Mouse (Mus musculus) granulocyte monocyte progenitor cell, adult 5-6 weeks (primary cell): ENCODE results near the gene Rps15. TPM values are rescaled to one million over a fixed set of nuclear protein-coding genes. Genes with fewer than 3 reads are reported as not detected.
"Not testable (repeated sequence)": the region's sequence is repeated elsewhere in the genome, so short reads cannot be mapped to it uniquely, and the experiment has no call there.

Source experiments
- ATAC-seq: replicated peaks from 2 replicates; pipeline ENCODE4 v1.8.0; 2016; ENCODE audit warnings: mild to moderate bottlenecking, moderate TSS enrichment, inconsistent platforms; ENCODE audit not compliant: poor library complexity, severe bottlenecking
- total RNA-seq, 2 experiments: library from RNA; stranded (forward) in 1 of 2; stranded (reverse) in 1 of 2; fragments of 200-712, 200-1000 nt in 1 of 2; fragments of >200 nt in 1 of 2; fragmentation: Nextera tagmentation in 1 of 2; gene quantifications; 2 replicates each; pipeline ENCODE4 v1.2.3; 2014 to 2017

Gene Rps15
- 3,725 and 3,829 TPM in 2 replicates for total RNA-seq (2014; fragmentation: Nextera tagmentation)
- 2,646 and 2,810 TPM in 2 replicates for total RNA-seq (2017)

GRCm38 (mm10) chr10:80292251-80293146, at the start of gene Rps15:
Gene Rps15 (plus strand): TSS chr10:80292453.
- peak; percentile 90 for ATAC-seq

- no peak for ATAC-seq
Observed at GRCm38 (mm10) chr10:80242607-80243006, 49.6 kb upstream of the Rps15 start.

GRCm38 (mm10) chr10:80244791-80245399, 47.4 kb upstream of the Rps15 start:
- no peak for ATAC-seq

GRCm38 (mm10) chr10:80245600-80245999, 46.7 kb upstream of the Rps15 start:
- ATAC-seq: peak; percentile 16; the same call in 1 of the 2 replicates

DNA sequence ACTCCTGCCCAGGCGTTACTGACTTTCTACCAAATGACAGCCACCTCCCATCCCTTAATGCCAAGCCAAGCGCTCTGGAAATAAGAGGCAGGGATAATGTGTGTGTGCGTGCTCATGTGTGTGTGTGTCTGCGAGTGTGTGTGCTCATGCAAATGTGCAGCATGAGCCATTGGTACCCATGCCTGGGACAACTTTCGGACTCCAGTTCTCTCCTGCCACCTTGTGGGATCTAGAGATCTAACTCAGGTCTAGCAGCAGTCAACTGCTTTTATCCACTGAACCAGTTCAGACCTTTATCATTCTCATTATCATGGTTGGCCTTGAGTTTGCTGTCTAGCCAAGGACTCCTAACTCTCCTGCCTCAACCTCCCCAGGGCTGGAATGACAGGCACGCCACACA, 44.4 kb upstream of the Rps15 start:
- ATAC-seq: no peak

GRCm38 (mm10) chr10:80248437-80248836, 43.8 kb upstream of the Rps15 start:
- ATAC-seq: not testable (repeated sequence)

- peak; percentile 75 for ATAC-seq
Observed at GRCm38 (mm10) chr10:80248971-80249640, 43.1 kb upstream of the Rps15 start, which contains the start of gene Ndufs7. Gene Ndufs7 (plus strand): TSS chr10:80249121.

DNA sequence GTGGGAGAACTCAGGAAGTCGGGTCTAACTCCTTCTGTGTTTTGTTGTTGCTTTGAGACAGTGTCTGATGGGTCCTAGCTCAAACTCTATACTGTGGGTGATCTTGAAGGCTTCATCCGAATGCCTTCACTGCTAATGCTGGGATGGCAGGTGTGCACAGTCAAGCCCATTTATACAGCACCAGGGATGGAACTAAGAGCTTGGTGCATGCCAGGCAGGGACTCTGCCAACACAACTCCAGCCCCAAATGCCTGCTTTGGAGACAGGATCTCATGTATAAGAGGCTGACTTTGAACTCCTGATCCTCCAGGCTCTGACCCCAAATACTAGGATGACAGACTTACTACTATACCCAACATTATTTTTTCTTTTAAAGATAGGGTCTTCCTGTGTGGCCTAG, 42.2 kb upstream of the Rps15 start:
- no peak for ATAC-seq

DNA sequence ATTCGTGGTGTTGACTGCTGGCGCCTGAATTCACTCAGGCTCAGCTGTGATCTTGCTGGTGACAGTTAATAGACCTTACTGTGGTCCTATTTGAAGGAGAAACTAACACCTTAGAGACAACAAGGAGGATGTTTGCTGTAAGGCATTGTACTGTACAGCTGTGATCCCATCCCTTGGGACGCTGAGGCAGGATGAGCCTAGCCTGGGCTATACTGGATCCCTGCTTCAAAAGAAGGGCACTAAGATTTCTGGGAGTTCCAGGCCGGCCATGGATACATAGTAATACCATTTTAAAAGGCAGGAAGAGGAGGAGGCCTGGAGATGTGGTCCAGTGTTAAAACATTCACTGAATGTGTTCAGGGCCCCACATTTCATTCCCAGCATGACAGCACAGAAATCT, 41.7 kb upstream of the Rps15 start:
- ATAC-seq: no peak

GRCm38 (mm10) chr10:80252011-80252410, 40.2 kb upstream of the Rps15 start:
- ATAC-seq: no peak

- ATAC-seq: no peak
Observed at GRCm38 (mm10) chr10:80252493-80253274, 39.6 kb upstream of the Rps15 start.

GRCm38 (mm10) chr10:80253551-80253950, 38.7 kb upstream of the Rps15 start:
- ATAC-seq: no peak

- ATAC-seq: no peak
Observed at GRCm38 (mm10) chr10:80254331-80255297, 37.6 kb upstream of the Rps15 start.

GRCm38 (mm10) chr10:80255881-80256535, 36.2 kb upstream of the Rps15 start:
- ATAC-seq: no peak

DNA sequence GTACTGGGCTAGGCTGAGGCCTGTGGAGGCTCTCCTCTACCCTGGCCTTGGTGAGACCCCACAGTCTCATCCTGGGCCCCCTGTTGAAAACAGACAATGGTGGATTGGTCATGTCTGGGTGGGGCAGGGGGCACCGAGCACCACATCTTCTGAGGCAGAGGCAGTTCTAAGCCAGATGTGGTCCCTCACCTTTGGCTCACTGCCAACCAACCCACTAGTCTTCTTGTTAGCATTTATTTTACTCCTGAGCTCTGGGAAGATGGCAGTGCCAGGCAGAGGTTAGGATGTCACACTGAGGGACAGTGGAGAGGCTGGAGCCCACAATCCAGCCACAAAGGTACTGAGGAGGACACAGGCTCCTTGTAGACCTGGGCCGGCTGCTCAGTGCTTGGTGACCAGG, 34.3 kb upstream of the Rps15 start:
- ATAC-seq: no peak

DNA sequence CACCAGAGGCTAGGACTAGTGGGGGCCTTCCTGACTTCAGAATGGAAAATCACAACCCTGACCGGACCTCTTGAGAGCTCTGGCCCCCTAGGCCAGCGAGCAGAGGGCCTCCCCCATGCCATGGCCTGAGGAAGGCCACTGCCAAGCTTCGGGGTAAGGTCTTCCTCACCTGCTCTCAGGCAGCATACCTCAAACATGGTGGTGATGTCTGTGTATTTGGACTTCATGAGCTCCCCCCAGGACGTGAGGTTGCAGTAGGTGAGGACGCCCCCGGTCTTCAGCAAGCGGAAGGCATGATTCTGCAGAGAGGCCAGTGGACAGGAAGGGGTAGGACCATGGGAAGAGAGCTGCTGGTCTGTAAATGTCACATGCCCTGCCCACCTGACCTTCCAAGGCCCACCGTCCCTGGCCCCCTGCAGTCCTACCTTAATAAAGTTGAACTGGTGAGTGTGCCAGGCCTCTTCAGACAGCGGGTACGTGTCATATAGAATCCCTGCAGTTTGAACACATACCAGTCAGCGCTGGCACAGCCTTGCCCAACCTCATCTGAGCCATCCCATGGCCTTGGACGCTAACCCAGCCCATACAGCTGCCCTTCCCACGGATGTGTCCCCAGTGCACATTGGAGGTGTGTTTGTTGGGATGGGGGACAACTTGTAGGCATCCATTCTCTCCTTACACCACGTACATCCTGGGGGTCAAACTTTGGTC, 33.3 kb upstream of the Rps15 start:
- ATAC-seq: no peak

GRCm38 (mm10) chr10:80259463-80259805, 32.8 kb upstream of the Rps15 start:
- no peak for ATAC-seq
